Mouse (Mus musculus) 416B (cell line): ENCODE measurements at regions not wholly inside any gene's neighbourhood (a gene's known extent, or its start where the extent isn't known, plus 50 kb on each side); places are given as distances from the start of the nearest gene placed in this dataset.

Source experiments
- DNase-seq: peaks from one replicate; pipeline ENCODE4 v3.0.0; 2011; ENCODE audit warnings: low read depth

GRCm38 (mm10) chr6:99895558-99895957 is 169.4 kb upstream of the Prok2 start:
- no peak for DNase-seq

GRCm38 (mm10) chr6:99893936-99894335 is 167.7 kb upstream of the Prok2 start:
- no peak for DNase-seq

- no peak for DNase-seq
Measured at GRCm38 (mm10) chr6:99892204-99892603, 166.0 kb upstream of the Prok2 start.

GRCm38 (mm10) chr6:99891790-99892189 is 165.6 kb upstream of the Prok2 start:
- no peak for DNase-seq

GRCm38 (mm10) chr6:99890805-99891204 is 164.6 kb upstream of the Prok2 start:
- peak; percentile 5 for DNase-seq

DNA sequence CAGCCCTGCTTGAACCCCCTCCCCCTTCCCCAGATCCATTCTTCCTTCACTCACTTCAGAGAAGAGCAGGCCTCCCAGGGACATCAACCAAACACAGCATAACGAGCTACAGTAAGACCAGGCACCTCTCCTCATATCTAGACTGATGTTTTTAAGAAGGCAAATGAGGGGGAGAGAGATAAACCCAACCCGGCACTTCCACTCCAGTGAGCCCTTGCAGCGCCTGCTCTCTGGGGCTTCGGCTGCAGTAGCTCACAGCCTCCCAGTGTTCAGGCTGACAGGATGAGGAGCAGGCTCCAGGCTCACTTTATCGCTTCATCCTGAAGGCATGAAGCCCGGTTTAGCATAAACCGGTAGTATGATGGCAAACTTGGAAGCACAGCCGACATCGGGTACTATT is 162.9 kb upstream of the Prok2 start:
- DNase-seq = no peak

GRCm38 (mm10) chr6:99887904-99888303 is 161.7 kb upstream of the Prok2 start:
- DNase-seq = no peak

GRCm38 (mm10) chr6:99884755-99885154 is 158.6 kb upstream of the Prok2 start:
- DNase-seq = no peak

DNA sequence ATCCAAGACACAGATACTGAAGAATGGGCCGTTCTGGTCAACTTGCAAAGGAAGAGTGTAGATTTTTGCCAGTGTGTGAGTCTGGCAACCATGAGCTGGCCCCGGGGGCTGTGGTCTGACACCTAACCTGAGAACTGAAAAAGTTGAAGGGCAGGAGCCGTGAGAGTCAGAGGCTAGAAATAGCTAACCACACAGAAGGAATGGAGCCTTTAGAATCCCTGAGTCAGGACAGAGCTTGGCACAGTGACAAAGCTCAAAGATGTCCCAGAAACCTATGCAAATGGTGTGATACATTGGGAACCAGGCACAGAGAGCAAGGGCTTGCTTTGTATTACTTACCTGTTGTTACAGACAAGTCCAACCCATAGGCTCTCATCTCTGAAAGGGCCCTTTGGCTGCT is 157.9 kb upstream of the Prok2 start:
- DNase-seq = no peak

DNA sequence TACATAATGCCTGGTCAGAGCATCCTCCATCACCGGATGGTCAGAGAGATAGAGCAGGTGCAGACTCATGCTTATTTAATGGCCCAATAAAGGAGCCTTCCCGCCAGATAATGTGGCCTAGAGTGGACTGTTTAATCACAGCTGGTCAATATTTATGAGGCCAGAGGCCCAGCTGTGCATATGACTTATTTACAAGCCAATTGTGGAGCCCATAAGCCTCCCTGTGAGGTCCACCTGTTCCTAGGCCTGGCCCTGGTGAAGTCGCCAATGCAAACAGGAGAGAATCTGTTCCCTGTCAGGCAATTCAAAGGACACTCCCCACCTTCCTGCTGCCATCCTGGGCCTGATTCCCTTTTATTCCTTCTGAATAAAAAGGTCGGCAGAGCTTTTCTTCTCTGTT is 155.4 kb upstream of the Prok2 start:
- no peak for DNase-seq

DNA sequence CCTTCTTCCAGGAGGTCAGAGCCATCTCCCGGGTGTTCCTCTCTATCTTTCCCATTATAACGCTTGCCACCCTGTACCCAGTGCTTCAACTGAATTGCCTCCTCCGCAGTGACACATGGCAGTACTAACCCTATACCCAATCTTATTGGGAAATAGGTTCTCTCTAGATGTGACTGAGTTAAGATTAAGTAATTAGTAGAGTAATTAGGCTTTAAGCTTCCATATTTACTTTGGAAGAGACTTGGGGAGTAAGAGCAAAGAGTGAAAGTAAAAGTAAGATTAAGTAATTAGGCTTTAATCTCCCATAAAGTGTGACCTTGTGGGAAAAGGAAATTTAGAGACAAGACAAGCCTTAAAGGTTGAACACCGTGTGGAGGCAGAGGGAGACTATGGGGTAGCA is 148.7 kb upstream of the Prok2 start:
- DNase-seq = no peak

DNA sequence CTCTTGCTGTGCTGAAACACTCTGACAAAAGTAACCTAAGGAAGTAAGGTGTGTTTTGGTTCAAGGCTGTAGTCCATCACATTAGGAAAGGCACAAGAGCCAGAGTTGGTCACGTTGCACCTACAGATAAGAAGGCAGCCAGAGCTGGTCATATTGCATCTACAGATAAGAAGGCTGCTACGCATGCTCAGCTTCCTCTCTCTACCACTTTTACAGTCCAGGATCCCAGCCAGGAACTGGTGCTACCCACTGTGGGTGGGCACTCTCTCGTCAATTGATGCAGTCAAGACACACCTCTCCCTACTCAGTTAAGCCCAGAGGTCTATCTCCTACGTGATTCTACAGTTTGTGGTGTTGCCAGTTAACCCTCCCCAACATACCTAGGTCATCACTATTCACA is 147.8 kb upstream of the Prok2 start:
- DNase-seq = peak; percentile 4

GRCm38 (mm10) chr6:99866061-99866460 is 139.9 kb upstream of the Prok2 start:
- DNase-seq = no peak

DNA sequence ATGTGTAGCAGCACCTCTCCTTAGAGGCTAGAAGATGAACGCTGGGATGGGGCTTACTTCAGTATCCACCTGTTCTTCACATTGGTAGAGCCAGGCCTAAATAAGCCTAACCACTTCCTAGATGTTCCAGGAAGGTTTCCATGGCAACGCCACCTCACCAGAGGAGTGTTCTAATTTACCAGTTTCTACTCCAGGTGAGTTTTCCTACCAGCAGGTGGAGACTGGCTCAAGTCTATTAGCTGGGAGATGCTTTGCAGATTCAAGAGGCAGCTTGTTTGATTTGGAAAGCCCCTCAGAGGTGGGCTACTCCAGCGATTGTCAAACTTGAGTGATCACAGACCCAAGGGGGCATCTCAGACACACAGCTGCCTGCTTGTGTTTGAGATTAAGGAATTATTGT is 138.8 kb upstream of the Prok2 start:
- DNase-seq = no peak

GRCm38 (mm10) chr6:99863418-99863817 is 137.2 kb upstream of the Prok2 start:
- DNase-seq = no peak

DNA sequence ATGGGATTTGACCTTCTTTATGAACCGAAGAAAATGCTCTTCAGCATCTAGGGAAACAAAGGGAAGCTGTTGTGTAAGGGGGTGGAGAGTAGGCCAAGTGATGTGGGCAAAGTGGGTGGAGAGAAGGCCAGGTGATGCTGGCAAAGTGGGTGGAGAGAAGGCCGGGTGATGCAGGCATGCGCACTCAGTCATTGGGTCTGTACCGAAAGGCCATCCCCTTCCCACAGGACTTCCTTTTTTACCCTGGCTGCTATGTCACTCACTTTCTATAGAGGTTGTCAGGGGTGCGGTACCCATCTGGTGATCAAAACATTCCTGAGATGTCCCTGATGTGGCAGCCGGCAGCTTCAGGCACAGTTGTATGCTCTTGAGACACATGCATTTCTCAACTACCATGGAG is 131.2 kb upstream of the Prok2 start:
- no peak for DNase-seq

DNA sequence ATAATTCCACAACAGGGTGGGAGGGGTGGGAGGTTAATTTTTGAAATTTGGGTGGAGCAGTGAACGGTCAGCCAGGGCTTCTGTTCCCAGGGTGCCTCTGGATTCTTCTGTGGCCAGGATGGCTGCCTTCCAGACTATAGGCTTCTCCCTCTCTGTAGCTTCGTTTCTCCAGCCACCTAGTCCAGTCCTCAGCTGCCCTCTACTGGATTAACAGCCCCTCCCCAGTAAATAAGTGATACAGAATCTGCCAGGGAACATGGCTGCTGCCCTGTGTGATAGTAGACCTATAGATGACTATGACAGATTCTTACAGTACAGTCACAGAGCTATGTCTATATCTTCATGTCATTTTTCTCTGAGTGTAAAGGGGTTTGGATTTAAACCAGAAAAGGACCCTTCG is 127.5 kb upstream of the Prok2 start:
- DNase-seq = no peak

GRCm38 (mm10) chr6:99850706-99851105 is 124.5 kb upstream of the Prok2 start:
- DNase-seq = no peak

GRCm38 (mm10) chr6:99845508-99845846 is 119.3 kb upstream of the Prok2 start:
- DNase-seq = no peak

- no peak for DNase-seq
Measured at GRCm38 (mm10) chr6:99844775-99845507, 118.7 kb upstream of the Prok2 start.

DNA sequence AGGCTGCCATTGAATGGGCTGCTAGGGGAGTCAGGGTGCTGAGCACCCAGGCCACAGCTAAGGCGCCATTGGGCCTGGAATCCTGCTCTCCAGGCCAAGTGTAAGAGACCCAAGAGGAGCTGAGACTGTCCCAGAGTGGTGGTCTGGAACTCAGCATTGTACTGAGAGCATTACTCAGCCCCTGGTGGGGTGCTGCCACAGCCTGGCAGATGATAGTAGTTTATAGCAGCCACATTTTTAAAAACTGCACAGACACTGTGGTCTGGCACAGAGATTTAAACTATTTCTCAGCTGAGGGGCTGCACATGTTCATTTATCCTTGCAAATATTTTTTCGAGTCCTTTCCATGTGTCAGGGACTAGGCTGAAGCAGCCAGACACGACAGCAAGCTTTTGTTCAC is 117.3 kb upstream of the Prok2 start:
- no peak for DNase-seq

DNA sequence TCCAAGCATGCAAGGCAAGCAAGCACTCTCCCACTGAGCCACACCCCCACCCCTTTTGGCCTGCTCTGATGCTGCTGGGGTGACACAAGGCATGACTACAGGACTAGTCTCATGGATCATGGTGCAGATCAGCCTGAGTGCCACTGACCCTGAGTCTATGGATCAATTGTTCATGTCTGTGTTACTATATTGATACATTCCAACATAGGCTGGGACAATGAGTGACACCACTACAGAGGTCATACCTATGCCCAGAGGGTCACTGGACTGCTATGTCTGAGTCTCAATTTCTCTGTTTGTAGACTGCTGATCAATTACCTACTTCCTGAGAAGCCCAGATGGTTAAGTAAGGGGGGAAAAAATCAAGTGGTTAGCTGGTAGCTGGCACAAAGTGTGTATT is 116.5 kb upstream of the Prok2 start:
- no peak for DNase-seq

- DNase-seq = no peak
Measured at GRCm38 (mm10) chr6:99840823-99841222, 114.6 kb upstream of the Prok2 start.

GRCm38 (mm10) chr6:99833323-99833722 is 107.1 kb upstream of the Prok2 start:
- DNase-seq = no peak

- DNase-seq = no peak
Measured at GRCm38 (mm10) chr6:99827625-99828024, 101.4 kb upstream of the Prok2 start.
